Mouse (Mus musculus): ENCODE results near the gene Zfp580. TPM values are rescaled to one million over a fixed set of nuclear protein-coding genes. Genes with fewer than 3 reads are reported as not detected.

Gene Zfp580
- polyA plus RNA-seq, 1 experiment from 2014 or later, result 113 TPM

- H3K9me3 ChIP-seq, result no peaks in the 10 kb centered on the region
- no peak overlapping the region for H3K4me3 ChIP-seq
- no peak overlapping the region for H3K27ac ChIP-seq (replicated peaks)
- no peaks in the 10 kb centered on the region for H3K4me1 ChIP-seq (replicated peaks)
- H3K9ac ChIP-seq, result no peak overlapping the region
- H3K4me2 ChIP-seq, result no peak overlapping the region
- ATAC-seq (ENCODE audit: low FRiP score, low read depth), result no peak
- H3K27me3 ChIP-seq, result no peaks in the 10 kb centered on the region
- 86% methylated on average over 21 of the region's 21 CpGs for WGBS
- peaks cover 56% of the 10 kb centered on the region for H3K36me3 ChIP-seq
These were observed 41.6 kb downstream of the Zfp580 start for GRCm38 (mm10) chr7:5092831-5093510.

GRCm38 (mm10) chr7:5098769-5099168 is 47.4 kb downstream of the Zfp580 start:
- Histone ChIP-seq H3K4me2 (no peak overlapping the region), H3K27ac (replicated peaks) (no peak overlapping the region), H3K4me3 (no peak overlapping the region), H3K9ac (no peak overlapping the region), H3K36me3 (peaks cover 49% of the 10 kb centered on the region), H3K4me1 (replicated peaks) (no peaks in the 10 kb centered on the region), H3K9me3 (no peaks in the 10 kb centered on the region), H3K27me3 (no peaks in the 10 kb centered on the region)
- ATAC-seq (ENCODE audit: low FRiP score, low read depth), result no peak; the same call in 1 of the 2 replicates
- 98% methylated on average over 5 of the region's 5 CpGs for WGBS

- Histone ChIP-seq H3K9me3 (no peaks in the 10 kb centered on the region), H3K4me1 (replicated peaks) (no peaks in the 10 kb centered on the region), H3K9ac (no peak overlapping the region), H3K4me2 (no peak overlapping the region), H3K4me3 (no peak overlapping the region), H3K36me3 (peaks cover 40% of the 10 kb centered on the region), H3K27me3 (no peaks in the 10 kb centered on the region), H3K27ac (replicated peaks) (no peak overlapping the region)
- no peak for ATAC-seq (ENCODE audit: low FRiP score, low read depth)
- WGBS, result 84% methylated on average over 3 of the region's 3 CpGs
These were observed 48.5 kb downstream of the Zfp580 start for GRCm38 (mm10) chr7:5099796-5100195.

- Histone ChIP-seq H3K27me3 (no peaks in the 10 kb centered on the region), H3K4me1 (replicated peaks) (no peaks in the 10 kb centered on the region), H3K27ac (replicated peaks) (no peak overlapping the region), H3K9ac (no peak overlapping the region), H3K4me3 (no peak overlapping the region), H3K9me3 (no peaks in the 10 kb centered on the region), H3K36me3 (peaks cover 26% of the 10 kb centered on the region), H3K4me2 (no peak overlapping the region)
- peak; percentile 61 for ATAC-seq (ENCODE audit: low FRiP score, low read depth)
- 88% methylated on average over 10 of the region's 10 CpGs for WGBS
These were observed 49.8 kb downstream of the Zfp580 start for GRCm38 (mm10) chr7:5101066-5101663.

GRCm38 (mm10) chr7:5102564-5102963 is 51.2 kb downstream of the Zfp580 start:
- no peak overlapping the region for H3K9ac ChIP-seq
- no peak overlapping the region for H3K27ac ChIP-seq (replicated peaks)
- H3K4me3 ChIP-seq, result no peak overlapping the region
- H3K9me3 ChIP-seq, result no peaks in the 10 kb centered on the region
- no peaks in the 10 kb centered on the region for H3K4me1 ChIP-seq (replicated peaks)
- no peak overlapping the region for H3K4me2 ChIP-seq
- H3K27me3 ChIP-seq, result no peaks in the 10 kb centered on the region
- ATAC-seq (ENCODE audit: low FRiP score, low read depth), result no peak
- peaks cover 16% of the 10 kb centered on the region for H3K36me3 ChIP-seq
- 86% methylated on average over 2 of the region's 2 CpGs for WGBS

Other genes starting within 250 kb of the Zfp580 start
- 269 and 295 TPM in 2 replicates for gene Ube2s, start 238.9 kb upstream of the Zfp580 start, polyA plus RNA-seq (2015; fragmentation: Nextera tagmentation; extraction: Ambion mirVana)
- gene Shisa7, start 206.8 kb upstream of the Zfp580 start, polyA plus RNA-seq (2015; fragmentation: Nextera tagmentation; extraction: Ambion mirVana), result 10.8 and 12.8 TPM in 2 replicates
- 3.2 and 4.1 TPM in 2 replicates for gene Isoc2b, start 181.3 kb upstream of the Zfp580 start, polyA plus RNA-seq (2015; fragmentation: Nextera tagmentation; extraction: Ambion mirVana)
- 0.75 and 0.77 TPM in 2 replicates for gene Isoc2a, start 174.4 kb upstream of the Zfp580 start, polyA plus RNA-seq (2015; fragmentation: Nextera tagmentation; extraction: Ambion mirVana)
- gene Gm36210, start 145.0 kb upstream of the Zfp580 start, polyA plus RNA-seq (2015; fragmentation: Nextera tagmentation; extraction: Ambion mirVana), result 0.45 and 0.47 TPM in 2 replicates
- gene Zfp628, start 136.3 kb upstream of the Zfp580 start, polyA plus RNA-seq (2015; fragmentation: Nextera tagmentation; extraction: Ambion mirVana), result 3.5 and 4.2 TPM in 2 replicates
- 35.3 and 35.8 TPM in 2 replicates for gene Nat14, start 129.5 kb upstream of the Zfp580 start, polyA plus RNA-seq (2015; fragmentation: Nextera tagmentation; extraction: Ambion mirVana)
- gene Ssc5d, start 125.8 kb upstream of the Zfp580 start, polyA plus RNA-seq (2015; fragmentation: Nextera tagmentation; extraction: Ambion mirVana), result 1.2 and 1.3 TPM in 2 replicates
- gene Sbk2, start 87.1 kb upstream of the Zfp580 start, polyA plus RNA-seq (2015; fragmentation: Nextera tagmentation; extraction: Ambion mirVana), result 0.12 and 0.18 TPM in 2 replicates
- 0.49 and 0.62 TPM in 2 replicates for gene Sbk3, start 80.4 kb upstream of the Zfp580 start, polyA plus RNA-seq (2015; fragmentation: Nextera tagmentation; extraction: Ambion mirVana)
- gene Zfp579, start 55.4 kb upstream of the Zfp580 start, polyA plus RNA-seq (2015; fragmentation: Nextera tagmentation; extraction: Ambion mirVana), result 60.3 and 66.8 TPM in 2 replicates
- gene Zfp524, start 37.1 kb upstream of the Zfp580 start, polyA plus RNA-seq (2015; fragmentation: Nextera tagmentation; extraction: Ambion mirVana), result 8.1 and 9.2 TPM in 2 replicates
- 41.9 and 44.6 TPM in 2 replicates for gene Fiz1, start 36.8 kb upstream of the Zfp580 start, polyA plus RNA-seq (2015; fragmentation: Nextera tagmentation; extraction: Ambion mirVana)
- 1.2 TPM in 1 of 2 replicates, not detected in the other for gene Gm44973, start 36.0 kb upstream of the Zfp580 start, polyA plus RNA-seq (2015; fragmentation: Nextera tagmentation; extraction: Ambion mirVana)
- 6.0 and 7.5 TPM in 2 replicates for gene Zfp865, start 31.2 kb upstream of the Zfp580 start, polyA plus RNA-seq (2015; fragmentation: Nextera tagmentation; extraction: Ambion mirVana)
- 58.8 and 65.2 TPM in 2 replicates for gene Ccdc106, start 31.0 kb upstream of the Zfp580 start, polyA plus RNA-seq (2015; fragmentation: Nextera tagmentation; extraction: Ambion mirVana)
- not detected in 2 replicates for gene 4632433K11Rik, start 17.4 kb upstream of the Zfp580 start, polyA plus RNA-seq (2015; fragmentation: Nextera tagmentation; extraction: Ambion mirVana)
- 7.8 and 9.3 TPM in 2 replicates for gene Zfp784, start 13.1 kb upstream of the Zfp580 start, polyA plus RNA-seq (2015; fragmentation: Nextera tagmentation; extraction: Ambion mirVana)
- gene U2af2, start 10.6 kb downstream of the Zfp580 start, polyA plus RNA-seq (2015; fragmentation: Nextera tagmentation; extraction: Ambion mirVana), result 99.8 and 101 TPM in 2 replicates
- gene Epn1, start 28.7 kb downstream of the Zfp580 start, polyA plus RNA-seq (2015; fragmentation: Nextera tagmentation; extraction: Ambion mirVana), result 105 and 118 TPM in 2 replicates
- not detected in 2 replicates for gene Rfpl4, start 65.4 kb downstream of the Zfp580 start, polyA plus RNA-seq (2015; fragmentation: Nextera tagmentation; extraction: Ambion mirVana)
- 0.31 and 1.0 TPM in 2 replicates for gene Rasl2-9, start 74.4 kb downstream of the Zfp580 start, polyA plus RNA-seq (2015; fragmentation: Nextera tagmentation; extraction: Ambion mirVana)
- gene Vmn1r55, start 98.1 kb downstream of the Zfp580 start, polyA plus RNA-seq (2015; fragmentation: Nextera tagmentation; extraction: Ambion mirVana), result not detected in 2 replicates
- gene Vmn1r56, start 145.2 kb downstream of the Zfp580 start, polyA plus RNA-seq (2015; fragmentation: Nextera tagmentation; extraction: Ambion mirVana), result not detected in 2 replicates
- not detected in 2 replicates for gene Vmn1r57, start 167.0 kb downstream of the Zfp580 start, polyA plus RNA-seq (2015; fragmentation: Nextera tagmentation; extraction: Ambion mirVana)